Mouse (Mus musculus): ENCODE data around the gene Icam4. TPM values are rescaled to one million over a fixed set of nuclear protein-coding genes. Genes with fewer than 3 reads are reported as not detected.
A peak's percentile ranks its signal among the peaks of the same experiment; 100 is the strongest.
"Not testable (repeated sequence)": the region's sequence is repeated elsewhere in the genome, so short reads cannot be mapped to it uniquely, and the experiment has no call there.

The Icam4 gene
- polyA plus RNA-seq, 1 experiment from 2014 or later, result 1.9 TPM

DNA sequence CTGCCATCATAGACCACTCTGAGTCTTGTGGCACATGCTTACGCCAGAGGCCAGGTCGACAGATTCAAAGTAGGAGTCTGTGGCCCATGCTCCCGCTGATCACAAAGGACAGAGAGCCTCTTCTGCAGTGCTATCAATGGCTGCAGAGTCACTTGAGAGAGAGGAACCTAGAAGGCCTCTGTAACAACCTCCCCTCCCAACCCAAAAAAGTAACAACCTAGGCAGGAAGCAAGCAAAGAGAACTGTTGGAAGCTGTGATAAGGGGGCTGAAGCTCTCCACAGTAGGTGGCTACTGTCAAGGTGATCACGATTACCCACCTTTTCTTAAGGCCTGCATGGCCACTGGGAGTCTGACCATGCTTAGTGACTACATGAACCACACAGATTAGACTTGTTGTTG lies 14.4 kb downstream of the Icam4 start:
- Histone ChIP-seq H3K9ac (no peak overlapping the region), H3K36me3 (replicated peaks) (no peaks in the 10 kb centered on the region), H3K4me2 (no peak overlapping the region), H3K27me3 (peaks cover 42% of the 10 kb centered on the region), H3K27ac (no peak overlapping the region), H3K4me3 (replicated peaks) (no peak overlapping the region), H3K9me3 (no peaks in the 10 kb centered on the region; the same call in 1 of the 2 replicates), H3K4me1 (no peaks in the 10 kb centered on the region)
- ATAC-seq (ENCODE audit: low FRiP score), result no peak
- 90% methylated on average over 4 of the region's 4 CpGs for WGBS

DNA sequence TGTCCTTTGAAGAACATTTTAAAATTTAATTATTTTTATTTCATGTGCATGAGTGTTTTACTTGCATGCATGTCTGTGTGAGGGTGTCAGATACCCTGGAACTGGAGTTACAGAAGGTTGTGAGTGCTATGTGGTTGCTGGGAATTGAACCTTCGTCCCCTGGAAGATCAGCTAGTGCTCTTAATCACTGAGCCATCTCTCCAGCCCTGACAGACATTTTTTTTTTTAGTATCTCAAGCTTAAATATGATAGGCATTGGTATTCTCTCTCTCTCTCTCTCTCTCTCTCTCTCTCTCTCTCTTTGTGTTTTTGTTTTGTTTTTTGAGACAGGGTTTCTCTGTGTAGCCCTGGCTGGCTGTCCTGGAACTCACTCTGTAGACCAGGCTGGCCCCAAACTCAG lies 15.6 kb downstream of the Icam4 start:
- H3K36me3 ChIP-seq (replicated peaks); H3K4me3 ChIP-seq (replicated peaks); H3K4me1 ChIP-seq; H3K9ac ChIP-seq; ATAC-seq (ENCODE audit: low FRiP score); H3K27ac ChIP-seq; H3K9me3 ChIP-seq; H3K4me2 ChIP-seq: not testable (repeated sequence)
- peaks cover 30% of the 10 kb centered on the region for H3K27me3 ChIP-seq
- 56% methylated on average over 1 of the region's 1 CpGs for WGBS

DNA sequence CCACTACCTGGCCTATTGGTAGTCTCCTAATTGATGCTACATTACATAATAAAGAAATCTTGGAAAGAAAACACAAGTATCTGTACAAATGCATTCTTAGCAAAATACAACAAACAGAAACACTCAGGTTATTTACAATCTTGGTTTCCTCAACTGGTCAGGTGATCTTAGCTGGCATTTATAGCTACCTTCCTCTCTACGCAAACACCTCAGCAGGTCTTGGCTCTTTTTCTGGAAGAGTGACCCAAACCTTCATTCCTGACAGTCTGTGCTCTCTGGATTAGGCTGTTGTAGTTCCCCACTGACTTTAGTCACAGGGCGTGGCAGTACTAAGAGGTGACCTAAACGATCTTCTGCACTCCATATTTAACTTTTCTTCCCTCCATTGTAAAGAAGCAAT lies 16.1 kb downstream of the Icam4 start:
- peaks cover 25% of the 10 kb centered on the region for H3K27me3 ChIP-seq
- H3K9ac ChIP-seq, result no peak overlapping the region
- 89% methylated on average over 3 of the region's 3 CpGs for WGBS
- H3K36me3 ChIP-seq (replicated peaks), result no peaks in the 10 kb centered on the region
- H3K9me3 ChIP-seq, result no peaks in the 10 kb centered on the region
- no peak overlapping the region for H3K27ac ChIP-seq
- no peak for ATAC-seq (ENCODE audit: low FRiP score)
- H3K4me2 ChIP-seq, result no peak overlapping the region
- no peaks in the 10 kb centered on the region for H3K4me1 ChIP-seq
- no peak overlapping the region for H3K4me3 ChIP-seq (replicated peaks)

DNA sequence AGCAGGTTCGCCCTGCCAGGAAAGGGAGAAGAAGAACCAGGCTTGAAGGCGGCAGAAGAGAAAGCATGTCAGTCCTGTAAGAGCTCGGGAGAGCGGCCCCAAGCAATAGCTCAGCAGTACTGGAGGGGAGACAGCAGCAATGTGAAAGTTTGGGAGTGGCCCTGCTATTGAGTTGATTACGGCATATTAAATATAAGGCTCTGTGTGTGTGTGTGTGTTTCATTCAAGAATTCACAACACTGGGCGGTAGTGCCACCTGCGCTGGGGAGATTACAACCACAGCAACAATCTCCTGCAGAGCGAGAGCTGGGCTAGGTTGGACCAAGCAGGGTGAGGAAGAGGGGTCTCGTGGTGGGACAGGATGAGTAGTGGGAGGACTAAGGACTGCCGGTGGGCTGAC lies 22.4 kb downstream of the Icam4 start:
- no peak overlapping the region for H3K4me2 ChIP-seq
- H3K27ac ChIP-seq, result no peak overlapping the region
- ATAC-seq (ENCODE audit: low FRiP score), result no peak
- H3K36me3 ChIP-seq (replicated peaks), result no peaks in the 10 kb centered on the region
- H3K4me1 ChIP-seq, result no peaks in the 10 kb centered on the region
- no peak overlapping the region for H3K9ac ChIP-seq
- WGBS, result 67% methylated on average over 10 of the region's 10 CpGs
- peaks cover 15% of the 10 kb centered on the region for H3K27me3 ChIP-seq
- H3K4me3 ChIP-seq (replicated peaks), result no peak overlapping the region
- no peaks in the 10 kb centered on the region for H3K9me3 ChIP-seq

DNA sequence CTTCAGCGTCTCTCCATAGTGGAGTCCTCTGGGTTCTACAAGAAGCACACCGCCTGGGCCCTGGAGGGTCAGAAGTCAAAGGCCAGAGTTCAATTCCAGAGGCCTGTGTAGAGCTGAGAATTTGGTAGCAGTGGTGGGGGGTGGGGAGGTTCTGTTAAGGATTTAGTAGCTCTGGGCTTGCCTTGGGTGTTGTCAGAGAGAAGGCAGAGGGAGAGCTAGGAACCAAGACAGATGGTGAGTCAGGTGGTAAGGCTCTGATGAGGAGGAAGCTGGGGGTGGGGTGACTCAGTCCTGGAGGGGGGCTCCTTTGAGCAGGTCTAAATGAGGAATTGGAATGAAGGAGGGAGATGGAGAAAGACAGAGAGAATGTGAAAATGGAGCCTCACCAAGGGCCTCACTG lies 33.8 kb downstream of the Icam4 start:
- H3K4me2 ChIP-seq, result no peak overlapping the region
- H3K9me3 ChIP-seq, result no peaks in the 10 kb centered on the region
- H3K36me3 ChIP-seq (replicated peaks), result peaks cover 44% of the 10 kb centered on the region
- H3K4me3 ChIP-seq (replicated peaks), result no peak overlapping the region
- no peaks in the 10 kb centered on the region for H3K4me1 ChIP-seq
- H3K27me3 ChIP-seq, result no peaks in the 10 kb centered on the region
- 81% methylated on average over 2 of the region's 2 CpGs for WGBS
- ATAC-seq (ENCODE audit: low FRiP score), result no peak
- H3K27ac ChIP-seq, result no peak overlapping the region
- H3K9ac ChIP-seq, result no peak overlapping the region

DNA sequence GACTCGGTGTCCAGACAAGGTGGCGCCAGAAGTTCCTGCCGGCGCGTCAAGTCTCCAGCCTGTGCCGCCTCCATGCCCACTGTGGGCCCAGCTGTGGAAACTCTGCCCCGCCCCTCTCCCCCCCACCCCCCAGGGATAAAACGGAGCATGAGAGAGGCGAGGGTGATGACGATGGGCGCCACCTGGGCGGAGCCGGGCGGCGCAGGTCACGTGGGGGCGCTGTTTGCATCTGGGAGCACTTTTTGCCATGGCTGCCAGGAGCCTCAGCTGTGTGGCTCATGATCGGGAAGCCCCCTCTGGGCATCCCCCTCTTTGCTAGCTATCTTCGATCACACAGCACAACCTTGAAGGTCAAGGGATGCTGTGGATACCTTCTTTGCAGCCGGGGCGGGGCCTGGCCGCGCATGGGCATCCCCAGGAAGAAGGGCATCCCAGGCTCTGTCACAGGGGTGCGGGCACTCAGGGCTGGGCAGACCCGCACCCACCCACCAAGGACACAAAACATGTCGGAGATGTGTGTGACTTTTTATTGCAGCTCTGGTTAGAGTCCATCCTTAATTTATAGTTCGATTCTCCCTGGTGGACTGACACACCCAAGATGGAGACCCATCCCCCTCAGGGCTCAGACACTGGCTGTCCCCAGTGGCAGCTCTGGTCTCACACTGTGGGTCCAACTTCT lies 38.0 kb downstream of the Icam4 start, which contains the start of gene Zglp1:
Zglp1 (minus strand) TSS at position 88 of the 679 bp plus-strand sequence.
- 87% methylated on average over 26 of the region's 27 CpGs for WGBS
- H3K36me3 ChIP-seq (replicated peaks), result peaks cover 50% of the 10 kb centered on the region
- H3K27ac ChIP-seq, result no peak within 1 kb of the TSS

DNA sequence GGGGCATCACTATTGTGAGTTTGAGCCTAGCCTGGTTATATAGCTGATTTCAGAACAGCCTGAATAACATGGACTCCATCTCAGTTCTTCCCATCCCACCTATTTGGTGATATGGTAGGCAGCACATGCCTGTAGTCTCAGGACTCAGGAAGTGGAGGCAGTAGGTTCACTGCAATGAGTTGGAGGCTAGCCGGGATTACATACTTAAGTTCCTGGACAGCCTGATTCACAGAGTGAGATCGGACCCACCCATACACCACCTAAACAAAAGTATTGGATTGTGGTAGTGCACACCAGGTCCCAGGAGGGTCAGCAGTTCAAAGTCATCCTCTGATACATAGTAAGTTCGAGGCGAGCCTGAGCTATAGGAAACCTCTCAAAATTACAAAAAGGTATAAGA lies 43.5 kb downstream of the Icam4 start:
- Histone ChIP-seq H3K4me1 (peaks cover 14% of the 10 kb centered on the region), H3K4me2 (peak overlapping the region; percentile 81), H3K27ac (no peak overlapping the region), H3K4me3 (replicated peaks) (peak overlapping the region; percentile 72), H3K27me3 (no peaks in the 10 kb centered on the region), H3K9ac (peak overlapping the region; percentile 70), H3K36me3 (replicated peaks) (peaks cover 50% of the 10 kb centered on the region), H3K9me3 (no peaks in the 10 kb centered on the region)
- ATAC-seq (ENCODE audit: low FRiP score), result peak; percentile 31
- WGBS, result 17% methylated on average over 4 of the region's 4 CpGs

More for the DNA sequence above, 38.0 kb downstream of the Icam4 start, which contains the start of gene Zglp1:
- Histone ChIP-seq H3K4me2 (no peak within 1 kb of the TSS), H3K4me1 (peaks cover 4% of the 10 kb centered on the region), H3K27me3 (no peaks in the 10 kb centered on the region), H3K4me3 (replicated peaks) (no peak within 1 kb of the TSS), H3K9me3 (no peaks in the 10 kb centered on the region), H3K9ac (no peak within 1 kb of the TSS)
- ATAC-seq (ENCODE audit: low FRiP score), result no peak

DNA sequence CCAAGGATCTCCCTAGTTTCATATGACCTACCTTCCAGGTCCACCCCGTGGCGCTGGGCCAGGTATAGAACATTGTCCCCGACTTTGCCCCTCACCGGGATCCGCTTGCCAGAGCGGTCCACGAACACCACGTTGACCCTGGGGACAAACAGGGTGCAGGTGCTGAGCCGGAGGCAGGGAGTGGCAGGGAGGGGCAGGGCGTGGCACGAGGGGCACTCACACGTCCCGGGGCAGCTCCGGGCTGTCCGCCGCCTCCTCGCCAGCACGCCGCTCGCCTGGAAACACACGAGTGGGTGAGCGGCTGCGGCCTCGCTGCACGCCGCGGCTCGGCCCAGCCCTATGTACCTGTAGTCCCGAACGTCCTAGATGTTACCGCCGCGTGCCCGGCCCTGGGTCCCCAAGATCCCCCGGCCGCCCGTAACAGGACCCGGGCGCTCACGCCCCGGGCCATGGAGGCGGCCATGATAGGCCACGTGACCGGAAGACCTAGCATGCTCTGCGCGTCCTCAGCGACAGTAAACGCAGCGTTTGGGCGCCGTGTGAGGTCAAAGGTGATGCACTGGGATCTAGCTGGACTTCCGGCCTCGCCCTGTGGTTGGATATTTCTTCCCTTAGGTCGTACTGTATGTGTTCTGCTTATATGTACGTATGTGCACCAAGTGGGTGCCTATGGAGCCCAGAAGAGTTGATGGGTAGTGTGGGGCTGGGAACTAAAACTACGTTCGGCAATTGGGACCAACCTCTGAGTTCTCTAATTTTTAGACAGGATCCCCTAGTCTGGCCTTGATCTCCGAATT lies 44.1 kb downstream of the Icam4 start, which contains the start of the genes Gm49373 and Fdx1l:
Gm49373 (minus strand) TSS at position 53 of the 797 bp plus-strand sequence.
Fdx1l (minus strand) TSS at position 571 of the 797 bp plus-strand sequence.
- Histone ChIP-seq H3K27me3 (no peaks in the 10 kb centered on the region), H3K4me1 (peaks cover 14% of the 10 kb centered on the region), H3K4me3 (replicated peaks) (peak within 1 kb of the TSS; percentile 72), H3K36me3 (replicated peaks) (peaks cover 52% of the 10 kb centered on the region), H3K4me2 (peak within 1 kb of the TSS; percentile 81), H3K9ac (peak within 1 kb of the TSS; percentile 70), H3K9me3 (no peaks in the 10 kb centered on the region), H3K27ac (peak within 1 kb of the TSS; percentile 43)
- peak; percentile 94 for ATAC-seq (ENCODE audit: low FRiP score)
- WGBS, result 3% methylated on average over 58 of the region's 58 CpGs

DNA sequence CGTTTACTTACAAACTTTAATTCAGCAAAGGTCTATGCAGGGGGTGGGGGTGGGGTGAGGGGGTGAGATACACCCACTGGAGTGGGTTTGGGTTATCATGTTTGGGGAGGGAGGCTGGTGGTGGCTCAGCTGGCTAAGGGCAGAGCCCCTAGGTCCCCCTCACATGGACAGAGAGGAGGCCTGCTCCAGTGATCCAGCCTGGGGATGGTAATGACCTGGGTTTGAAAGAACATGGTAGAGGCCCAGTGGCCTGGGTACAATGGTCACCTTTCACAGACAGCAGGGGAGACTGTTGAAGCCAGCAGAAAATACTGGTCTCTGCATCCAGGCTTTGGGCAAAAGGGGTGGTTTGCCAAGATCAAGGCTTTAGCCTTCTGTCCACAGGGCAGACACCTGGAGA lies 45.0 kb downstream of the Icam4 start:
- ATAC-seq (ENCODE audit: low FRiP score), result no peak
- Histone ChIP-seq H3K36me3 (replicated peaks) (peaks cover 61% of the 10 kb centered on the region), H3K9ac (no peak overlapping the region), H3K27me3 (no peaks in the 10 kb centered on the region), H3K9me3 (no peaks in the 10 kb centered on the region), H3K4me1 (peaks cover 14% of the 10 kb centered on the region), H3K27ac (no peak overlapping the region), H3K4me2 (no peak overlapping the region), H3K4me3 (replicated peaks) (no peak overlapping the region)
- 85% methylated on average over 1 of the region's 1 CpGs for WGBS

DNA sequence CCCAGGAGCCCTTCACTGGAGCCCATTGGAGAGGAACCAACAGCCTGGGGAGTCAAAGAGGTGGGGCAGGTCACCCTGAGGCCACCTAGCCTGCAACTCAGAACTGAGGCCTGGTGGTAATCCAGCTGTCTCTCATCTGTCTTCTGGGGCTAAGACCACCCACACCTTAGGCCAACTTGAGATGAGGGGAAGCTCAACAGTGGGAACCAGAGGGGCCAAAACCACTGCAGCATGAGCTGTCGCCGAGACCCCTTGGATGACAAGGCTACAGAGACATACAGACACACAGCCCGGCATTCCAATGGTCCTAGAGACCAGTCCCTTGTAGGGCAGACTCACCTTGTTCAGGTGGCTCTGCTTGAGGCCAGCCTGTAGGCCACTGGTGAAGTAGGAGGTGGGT lies 46.5 kb downstream of the Icam4 start:
- WGBS, result 89% methylated on average over 3 of the region's 3 CpGs
- Histone ChIP-seq H3K4me2 (no peak overlapping the region), H3K27ac (no peak overlapping the region), H3K27me3 (no peaks in the 10 kb centered on the region), H3K4me1 (peaks cover 14% of the 10 kb centered on the region), H3K4me3 (replicated peaks) (no peak overlapping the region), H3K9me3 (no peaks in the 10 kb centered on the region), H3K9ac (no peak overlapping the region), H3K36me3 (replicated peaks) (peaks cover 71% of the 10 kb centered on the region)
- no peak for ATAC-seq (ENCODE audit: low FRiP score)
